Mouse (Mus musculus) forebrain, embryonic 16.5 days (tissue): Measurements from ENCODE around the gene Tmem119. TPM values are rescaled to one million over a fixed set of nuclear protein-coding genes. Genes with fewer than 3 reads are reported as not detected.

Source experiments
- ATAC-seq: fragments of 200-750 bp; cut with Nextera tagmentation; 2 replicates; pipeline ENCODE4 v1.8.0; 2017; ENCODE audit warnings: mild to moderate bottlenecking, moderate library complexity
- H3K27ac ChIP-seq: fragments of 300-500 bp; sonication (generic); 2 replicates; pipeline ENCODE4 v1.5.1; 2014; ENCODE audit warnings: low read length, control low read depth
- H3K27me3 ChIP-seq: fragments of 300-500 bp; sonication (generic); replicated peaks from 2 replicates; pipeline ENCODE4 v1.6.1; 2014; ENCODE audit warnings: low read length; ENCODE audit not compliant: control insufficient read depth, insufficient read depth
- H3K36me3 ChIP-seq: fragments of 300-500 bp; sonication (generic); 2 replicates; pipeline ENCODE4 v1.6.1; 2014; ENCODE audit not compliant: control insufficient read depth, insufficient read depth
- H3K4me1 ChIP-seq: fragments of 300-500 bp; sonication (generic); replicated peaks from 2 replicates; pipeline ENCODE4 v1.6.1; 2014; ENCODE audit warnings: low read length; ENCODE audit not compliant: control insufficient read depth, insufficient read depth
- H3K4me2 ChIP-seq: fragments of 300-500 bp; sonication (generic); 2 replicates; pipeline ENCODE4 v1.6.1; 2014; ENCODE audit warnings: mild to moderate bottlenecking, low read length, control low read depth
- H3K4me3 ChIP-seq: fragments of 300-500 bp; sonication (generic); replicated peaks from 2 replicates; pipeline ENCODE4 v1.5.1; 2014; ENCODE audit warnings: mild to moderate bottlenecking, low read length, control low read depth
- H3K9ac ChIP-seq: fragments of 300-500 bp; sonication (generic); replicated peaks from 2 replicates; pipeline ENCODE4 v1.6.1; 2014; ENCODE audit warnings: low read depth, low read length, control low read depth
- H3K9me3 ChIP-seq: fragments of 300-500 bp; sonication (generic); 2 replicates; pipeline ENCODE4 v1.6.1; 2016; ENCODE audit warnings: low read length; ENCODE audit not compliant: control insufficient read depth
- WGBS: fragments of 180-500 bp; shearing (Covaris S2); extraction: QIAGEN DNeasy Blood & Tissue Kit; methylation state at CpG from one replicate; pipeline ENCODE4 v1.1.7; 2014; 5-methylcytosine and 5-hydroxymethylcytosine counted together
- polyA plus RNA-seq: library from polyadenylated mRNA; unstranded; fragments of >200 nt; fragmentation: Nextera tagmentation; extraction: Ambion mirVana; gene quantifications from 2 replicates; pipeline ENCODE4 v1.2.1, GENCODE M21; 2015

Tmem119 gene
- polyA plus RNA-seq, 1 experiment from 2014 or later: 4.4 TPM

DNA sequence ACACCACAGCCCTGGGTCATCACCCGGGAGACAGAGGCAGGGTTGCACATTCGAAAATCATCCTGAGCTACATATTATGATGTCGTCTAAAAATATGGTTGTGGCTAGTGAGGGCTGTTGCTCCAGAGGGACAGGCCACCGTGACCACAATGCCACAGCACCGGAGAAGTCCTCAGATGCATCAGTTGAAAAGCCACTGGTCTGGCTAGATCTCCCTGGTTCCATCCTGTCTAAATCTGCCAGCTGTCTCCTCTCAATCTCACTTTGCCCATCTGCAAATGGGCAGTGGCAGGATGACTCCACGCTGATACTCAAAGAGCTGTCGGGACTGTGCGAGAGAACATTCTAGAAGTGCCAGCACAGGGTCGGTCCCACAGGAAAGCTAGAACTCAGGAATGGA is 1.8 kb downstream of the Tmem119 start:
- H3K36me3 ChIP-seq: no peaks in the 10 kb centered on the region
- no peak overlapping the region for H3K4me3 ChIP-seq
- H3K9me3 ChIP-seq: no peaks in the 10 kb centered on the region
- WGBS: 86% methylated on average over 9 of the region's 9 CpGs
- peaks cover 4% of the 10 kb centered on the region for H3K4me1 ChIP-seq
- H3K27ac ChIP-seq: no peak overlapping the region
- H3K9ac ChIP-seq: no peak overlapping the region
- H3K4me2 ChIP-seq: no peak overlapping the region
- H3K27me3 ChIP-seq: peaks cover 5% of the 10 kb centered on the region; the same call in 1 of the 2 replicates
- ATAC-seq: no peak

DNA sequence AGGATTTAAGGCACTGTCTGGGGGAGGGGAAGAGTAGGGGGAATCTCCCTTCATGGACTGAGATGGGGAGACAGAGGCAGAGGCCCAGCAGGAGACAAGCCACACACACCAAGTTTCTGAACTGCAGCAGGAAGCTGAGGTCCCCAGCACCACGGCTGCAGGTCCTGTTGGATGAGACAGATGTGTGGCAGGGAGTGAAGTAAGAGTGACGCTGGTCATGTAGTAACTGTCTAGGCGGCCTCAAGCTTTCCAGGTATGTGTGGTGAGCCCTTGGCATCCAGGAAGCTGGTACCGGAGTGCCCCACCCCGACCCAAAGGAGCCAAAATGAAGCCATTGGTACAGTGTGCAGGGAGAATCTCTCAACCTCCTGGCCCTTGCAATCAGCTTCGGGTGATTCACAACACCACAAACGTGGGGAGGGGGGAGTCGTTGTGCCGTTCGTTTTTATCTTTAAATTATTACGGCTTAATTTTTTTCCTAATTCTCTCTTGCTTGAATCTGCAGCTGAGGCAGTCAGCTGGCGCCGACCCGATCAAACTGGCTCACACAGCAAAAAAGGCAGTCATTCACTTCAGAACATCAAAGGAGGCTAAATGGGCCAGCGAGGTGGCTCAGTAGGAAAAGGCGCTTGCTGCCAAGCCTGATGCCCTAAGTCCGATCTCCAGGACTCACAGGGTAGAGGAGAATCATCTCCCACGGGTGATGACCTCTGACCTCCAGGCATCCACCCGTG is 3.0 kb downstream of the Tmem119 start:
- no peak for ATAC-seq
- H3K9me3 ChIP-seq: no peaks in the 10 kb centered on the region
- H3K27me3 ChIP-seq: peaks cover 5% of the 10 kb centered on the region; the same call in 1 of the 2 replicates
- H3K36me3 ChIP-seq: no peaks in the 10 kb centered on the region
- H3K4me2 ChIP-seq: no peak overlapping the region
- H3K9ac ChIP-seq: no peak overlapping the region
- H3K4me1 ChIP-seq: peaks cover 4% of the 10 kb centered on the region
- H3K4me3 ChIP-seq: no peak overlapping the region
- no peak overlapping the region for H3K27ac ChIP-seq
- WGBS: 11% methylated on average over 19 of the region's 19 CpGs

DNA sequence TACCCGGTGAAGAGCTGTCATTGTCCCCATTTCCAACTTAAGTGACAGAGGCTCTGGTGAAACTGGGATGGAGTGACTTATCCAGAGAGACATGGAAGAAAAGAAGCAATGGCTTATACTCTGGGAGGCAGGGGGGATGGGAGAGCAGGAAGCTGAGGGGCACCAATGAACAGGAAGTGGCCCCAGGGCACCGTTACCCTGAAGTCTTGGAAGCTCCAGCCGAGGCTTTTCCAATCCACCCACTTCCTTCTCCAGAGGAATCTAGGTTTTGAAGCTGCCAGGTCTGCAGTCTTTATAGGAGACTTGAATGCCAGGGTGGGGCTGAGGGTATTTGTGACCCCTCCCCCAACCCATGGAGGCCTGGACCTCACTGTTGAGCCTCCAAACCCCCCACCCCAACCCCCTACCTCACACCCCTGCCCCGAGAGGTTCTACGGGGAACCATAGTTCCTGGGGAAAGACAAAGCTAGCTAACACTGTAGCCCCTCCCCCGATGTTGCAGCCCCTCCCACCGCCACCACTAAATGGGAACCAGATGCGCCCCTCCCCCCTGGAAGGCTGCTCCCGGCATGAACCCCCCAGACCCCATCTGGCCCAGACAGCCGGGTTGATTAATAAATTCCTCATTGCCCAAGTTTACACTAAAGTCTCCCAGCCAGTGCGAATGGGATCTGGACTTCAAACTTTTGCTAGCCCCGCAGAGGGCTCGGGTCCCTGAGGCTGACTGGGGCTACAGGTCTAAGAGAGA is 3.7 kb downstream of the Tmem119 start:
- ATAC-seq: no peak
- Histone ChIP-seq H3K9ac (no peak overlapping the region), H3K4me1 (peaks cover 4% of the 10 kb centered on the region), H3K4me2 (no peak overlapping the region), H3K36me3 (no peaks in the 10 kb centered on the region), H3K9me3 (no peaks in the 10 kb centered on the region), H3K27ac (no peak overlapping the region), H3K4me3 (no peak overlapping the region), H3K27me3 (peaks cover 5% of the 10 kb centered on the region; the same call in 1 of the 2 replicates)
- 10% methylated on average over 13 of the region's 13 CpGs for WGBS

DNA sequence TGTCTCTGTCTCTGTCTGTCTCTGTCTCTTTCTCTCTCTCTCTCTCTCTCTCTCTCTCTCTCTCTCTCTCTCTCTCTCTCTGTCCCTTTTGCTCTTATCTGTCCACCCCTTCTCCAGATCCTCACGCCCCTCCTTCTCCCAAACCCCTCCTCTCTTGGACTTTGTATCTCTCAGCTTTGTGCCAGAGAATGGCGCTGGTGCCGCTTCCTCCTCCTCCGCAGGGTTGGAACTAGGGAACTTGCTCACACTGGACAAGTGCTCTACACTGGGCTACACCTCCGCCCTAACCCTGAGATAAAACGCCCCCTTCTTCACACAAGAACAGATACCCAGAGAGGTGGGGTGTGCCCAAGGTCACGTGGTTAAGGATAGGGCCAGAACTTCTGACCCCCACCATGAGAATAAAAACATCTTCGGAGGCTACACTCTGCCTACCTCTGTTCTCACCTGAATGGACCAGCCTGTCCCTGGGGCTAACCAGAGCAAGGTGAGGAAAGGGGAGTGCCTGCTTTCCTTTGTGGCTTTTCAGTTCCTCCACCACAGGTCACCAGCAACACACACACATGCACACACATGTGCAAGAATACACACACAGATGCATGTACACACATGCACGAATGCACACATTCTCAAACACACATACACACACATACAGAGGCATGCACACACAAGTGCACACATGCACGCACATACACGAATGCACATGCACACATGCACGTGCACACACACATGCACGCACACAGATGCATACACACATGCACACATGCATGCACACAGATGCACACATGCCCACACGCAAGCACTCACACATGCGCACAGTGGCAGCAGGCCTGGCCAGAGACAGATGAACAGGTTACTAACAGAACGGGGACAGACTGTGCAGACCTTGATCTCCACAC is 8.9 kb downstream of the Tmem119 start:
- no peak for ATAC-seq
- Histone ChIP-seq H3K27me3 (0 out of 2 replicates have a peak, but pooled peaks cover 2% of the 10 kb centered on the region), H3K4me3 (no peak overlapping the region), H3K36me3 (no peaks in the 10 kb centered on the region), H3K4me2 (no peak overlapping the region), H3K9me3 (no peaks in the 10 kb centered on the region), H3K9ac (no peak overlapping the region), H3K4me1 (no peaks in the 10 kb centered on the region), H3K27ac (no peak overlapping the region)
- WGBS: 82% methylated on average over 16 of the region's 16 CpGs

DNA sequence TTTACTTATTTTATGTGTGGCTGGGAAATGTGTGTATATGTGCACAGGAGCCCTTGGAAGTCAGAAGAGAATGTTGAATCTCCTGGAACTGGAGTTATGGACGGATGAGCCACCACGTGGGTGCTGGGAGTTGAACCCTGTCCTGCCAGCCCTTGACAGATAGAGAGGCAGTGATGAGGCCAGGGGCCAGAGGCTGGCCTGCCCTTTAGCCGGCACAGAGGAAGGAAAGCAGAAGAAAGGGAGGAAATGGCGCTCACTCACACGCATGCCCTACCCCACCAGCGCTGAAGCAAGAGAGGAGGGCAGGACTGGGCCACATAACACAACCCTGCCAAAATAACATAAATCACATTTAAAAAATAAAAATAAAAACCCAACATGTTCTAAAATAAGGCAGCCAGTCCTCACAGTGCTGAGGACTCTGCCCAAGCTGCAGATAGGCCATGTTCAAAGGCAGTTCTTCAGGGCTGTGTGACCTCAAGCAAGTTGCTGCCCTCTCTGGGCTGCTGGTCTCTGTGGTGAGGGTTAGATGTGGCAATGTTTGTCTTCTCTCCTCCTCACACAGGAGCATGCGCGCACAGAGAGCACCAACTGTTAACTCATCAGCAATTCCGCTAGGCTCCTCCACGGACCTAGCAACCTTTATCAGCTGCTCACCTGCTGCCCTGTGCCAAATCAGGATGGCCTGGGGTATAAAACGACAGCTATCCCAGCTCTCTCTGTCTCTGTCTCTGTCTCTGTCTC is 9.7 kb downstream of the Tmem119 start:
- no peaks in the 10 kb centered on the region for H3K9me3 ChIP-seq
- no peak overlapping the region for H3K9ac ChIP-seq
- no peak overlapping the region for H3K27ac ChIP-seq
- no peak overlapping the region for H3K4me2 ChIP-seq
- no peak overlapping the region for H3K4me3 ChIP-seq
- no peaks in the 10 kb centered on the region for H3K36me3 ChIP-seq
- 0 out of 2 replicates have a peak, but pooled peaks cover 2% of the 10 kb centered on the region for H3K27me3 ChIP-seq
- H3K4me1 ChIP-seq: no peaks in the 10 kb centered on the region
- WGBS: 78% methylated on average over 11 of the region's 11 CpGs
- ATAC-seq: no peak

DNA sequence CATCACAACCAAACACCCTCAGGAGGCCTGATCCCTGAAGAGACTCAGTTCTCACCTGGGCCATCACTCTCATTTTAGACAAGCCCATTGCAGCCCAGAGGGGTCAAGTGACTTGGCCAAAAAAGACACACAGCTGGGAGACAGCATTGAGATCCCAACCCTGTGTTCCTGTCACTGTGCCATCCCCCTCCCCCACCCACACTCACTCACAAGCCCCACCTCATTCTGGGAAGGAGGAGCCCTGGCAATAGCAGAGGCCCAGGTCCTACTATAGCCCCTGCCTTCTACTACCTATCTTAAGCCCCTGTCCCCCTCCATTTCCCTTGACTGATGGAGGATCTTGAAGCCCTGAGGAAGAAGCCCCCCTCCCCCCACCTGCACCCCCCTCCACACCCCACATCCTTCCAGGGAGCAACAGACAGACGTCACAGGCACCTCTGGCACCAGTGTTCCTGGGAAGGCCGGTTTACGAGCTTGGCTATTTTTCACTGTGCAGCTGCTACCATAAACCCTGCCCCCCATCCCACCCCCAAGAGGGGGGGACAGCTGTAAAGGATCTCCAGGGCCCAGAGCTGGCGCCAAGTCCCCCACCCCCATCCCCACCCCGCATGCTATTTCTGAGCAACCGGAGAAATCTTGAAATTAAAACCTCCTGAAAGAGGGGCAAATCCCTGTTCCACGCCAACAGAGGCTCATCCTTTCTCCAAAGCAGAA is 11.1 kb downstream of the Tmem119 start:
- H3K4me2 ChIP-seq: no peak overlapping the region
- H3K36me3 ChIP-seq: no peaks in the 10 kb centered on the region
- no peaks in the 10 kb centered on the region for H3K4me1 ChIP-seq
- no peak overlapping the region for H3K9ac ChIP-seq
- no peak overlapping the region for H3K27ac ChIP-seq
- H3K4me3 ChIP-seq: no peak overlapping the region
- no peak for ATAC-seq
- no peaks in the 10 kb centered on the region for H3K9me3 ChIP-seq
- H3K27me3 ChIP-seq: peaks cover 2% of the 10 kb centered on the region; the same call in 1 of the 2 replicates
- WGBS: 48% methylated on average over 7 of the region's 7 CpGs

DNA sequence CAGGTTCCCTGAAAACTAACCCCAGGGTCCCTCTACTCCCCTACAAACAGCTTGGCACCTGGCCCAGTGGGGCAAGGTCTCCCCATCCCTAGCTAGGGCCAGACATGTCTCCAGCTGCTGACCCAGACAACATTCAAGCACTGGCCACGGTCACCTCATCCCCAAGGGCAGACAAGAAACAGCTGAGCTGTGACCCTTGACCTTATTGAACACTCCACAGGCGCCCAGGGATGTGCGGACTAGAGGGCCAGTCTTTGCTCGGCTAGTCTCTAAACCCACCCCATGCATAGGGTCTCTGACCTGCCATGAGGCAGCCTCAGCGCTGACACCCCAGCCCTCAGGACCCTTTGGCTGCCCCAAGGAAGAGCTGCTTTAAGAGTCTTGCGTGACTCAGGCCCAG is 11.7 kb downstream of the Tmem119 start:
- no peaks in the 10 kb centered on the region for H3K36me3 ChIP-seq
- no peak for ATAC-seq
- WGBS: 57% methylated on average over 6 of the region's 6 CpGs

DNA sequence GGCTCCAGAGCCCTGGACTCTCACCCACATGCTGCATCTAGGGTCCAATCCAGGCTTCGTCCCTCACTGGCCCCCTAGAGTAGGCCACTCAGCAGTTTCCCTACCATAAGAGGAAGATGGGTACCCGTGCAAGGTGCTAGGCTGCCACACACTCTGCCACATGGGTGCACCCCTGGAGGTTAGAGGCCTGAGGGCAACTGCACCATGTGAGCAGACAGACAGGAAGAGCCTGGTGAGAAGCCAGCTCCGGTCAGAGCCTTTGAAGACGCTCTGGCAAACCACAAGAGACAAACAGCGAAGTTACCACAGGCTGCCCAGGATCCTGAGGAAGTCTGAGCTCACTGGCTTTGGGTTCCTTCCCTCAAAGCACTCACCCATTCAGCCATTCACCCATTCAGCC is 13.3 kb downstream of the Tmem119 start:
- no peak overlapping the region for H3K4me3 ChIP-seq
- H3K27ac ChIP-seq: no peak overlapping the region
- H3K9ac ChIP-seq: no peak overlapping the region
- H3K4me2 ChIP-seq: no peak overlapping the region
- WGBS: 80% methylated on average over 5 of the region's 5 CpGs
- H3K27me3 ChIP-seq: peaks cover 12% of the 10 kb centered on the region
- H3K4me1 ChIP-seq: no peaks in the 10 kb centered on the region
- ATAC-seq: no peak
- no peaks in the 10 kb centered on the region for H3K9me3 ChIP-seq
- no peaks in the 10 kb centered on the region for H3K36me3 ChIP-seq

More for the DNA sequence above, 11.7 kb downstream of the Tmem119 start:
- no peak overlapping the region for H3K9ac ChIP-seq
- no peak overlapping the region for H3K4me2 ChIP-seq
- H3K27ac ChIP-seq: no peak overlapping the region
- H3K4me3 ChIP-seq: no peak overlapping the region
- H3K27me3 ChIP-seq: peaks cover 2% of the 10 kb centered on the region; the same call in 1 of the 2 replicates
- H3K9me3 ChIP-seq: no peaks in the 10 kb centered on the region
- no peaks in the 10 kb centered on the region for H3K4me1 ChIP-seq
